Mouse (Mus musculus) large intestine, adult 2 months (tissue): Measurements from ENCODE around the gene Vps18. TPM values are rescaled to one million over a fixed set of nuclear protein-coding genes. Genes with fewer than 3 reads are reported as not detected.

Experiments
- DNase-seq: peaks from one replicate; pipeline ENCODE4 v3.0.0-alpha.2; 2012; ENCODE audit warnings: low read depth, low spot score
- WGBS: fragments of 180-500 bp; shearing (Covaris S2); methylation state at CpG from one replicate; pipeline ENCODE4 v1.1.7; 2018; 5-methylcytosine and 5-hydroxymethylcytosine counted together
- polyA plus RNA-seq: library from polyadenylated mRNA; depleted of rRNA; stranded (reverse); fragments of >200 nt; gene quantifications from 2 replicates; pipeline ENCODE4 v1.2.3, GENCODE M21; 2012; rRNA removed

Gene Vps18
- polyA plus RNA-seq, 1 experiment = 16.4 TPM

- WGBS = 83% methylated on average over 7 of the region's 7 CpGs
- no peak for DNase-seq
Observed at GRCm38 (mm10) chr2:119334964-119335525, 46.5 kb downstream of the Vps18 start.

- no peak for DNase-seq
- 94% methylated on average over 1 of the region's 1 CpGs for WGBS
Observed at GRCm38 (mm10) chr2:119335535-119335934, 47.0 kb downstream of the Vps18 start.

- WGBS = 68% methylated on average over 2 of the region's 2 CpGs
- DNase-seq = no peak
Observed at GRCm38 (mm10) chr2:119336002-119336401, 47.5 kb downstream of the Vps18 start.

- 79% methylated on average over 10 of the region's 10 CpGs for WGBS
- no peak for DNase-seq
Observed at GRCm38 (mm10) chr2:119336470-119336869, 47.9 kb downstream of the Vps18 start.

- 7% methylated on average over 60 of the region's 60 CpGs for WGBS
- no peak for DNase-seq
Observed at GRCm38 (mm10) chr2:119337425-119338265, 49.1 kb downstream of the Vps18 start.

- 16% methylated on average over 6 of the region's 6 CpGs for WGBS
- DNase-seq = no peak
Observed at GRCm38 (mm10) chr2:119344537-119345138, 56.1 kb downstream of the Vps18 start.

Other genes with a start within 250 kb of the Vps18 start
- gene Knl1, start 241.6 kb upstream of the Vps18 start, polyA plus RNA-seq = 0.43 and 1.1 TPM in 2 replicates
- gene Rad51, start 175.9 kb upstream of the Vps18 start, polyA plus RNA-seq = 23.0 and 25.3 TPM in 2 replicates
- gene Rmdn3, start 131.7 kb upstream of the Vps18 start, polyA plus RNA-seq = 31.2 and 52.2 TPM in 2 replicates
- gene Gchfr, start 121.0 kb upstream of the Vps18 start, polyA plus RNA-seq = 55.8 and 78.9 TPM in 2 replicates
- 0.30 and 0.35 TPM in 2 replicates for gene Gm14137, start 114.2 kb upstream of the Vps18 start, polyA plus RNA-seq
- 45.2 and 62.6 TPM in 2 replicates for gene Zfyve19, start 80.1 kb upstream of the Vps18 start, polyA plus RNA-seq
- 3.6 and 4.0 TPM in 2 replicates for gene Dnajc17, start 79.9 kb upstream of the Vps18 start, polyA plus RNA-seq
- gene Ppp1r14d, start 58.8 kb upstream of the Vps18 start, polyA plus RNA-seq = 424 and 448 TPM in 2 replicates
- gene Spint1, start 51.4 kb upstream of the Vps18 start, polyA plus RNA-seq = 196 and 257 TPM in 2 replicates
- gene Rhov, start 17.5 kb upstream of the Vps18 start, polyA plus RNA-seq = 1.2 and 1.4 TPM in 2 replicates
- gene Dll4, start 37.0 kb downstream of the Vps18 start, polyA plus RNA-seq = 15.6 and 17.0 TPM in 2 replicates
- 5.3 and 6.8 TPM in 2 replicates for gene Chac1, start 62.5 kb downstream of the Vps18 start, polyA plus RNA-seq
- 6.9 and 8.4 TPM in 2 replicates for gene Ino80, start 188.9 kb downstream of the Vps18 start, polyA plus RNA-seq